Mouse (Mus musculus) midbrain, embryonic 13.5 days (tissue): Measurements from ENCODE around the gene Syap1. TPM values are rescaled to one million over a fixed set of nuclear protein-coding genes. Genes with fewer than 3 reads are reported as not detected.

Experiments
- ATAC-seq: fragments of 200-750 bp; cut with Nextera tagmentation; 2 replicates; pipeline ENCODE4 v1.8.0; 2017; ENCODE audit warnings: mild to moderate bottlenecking, moderate TSS enrichment, moderate library complexity
- H3K27ac ChIP-seq: fragments of 300-500 bp; sonication (generic); 2 replicates; pipeline ENCODE4 v1.5.1; 2015; ENCODE audit warnings: inconsistent platforms, mild to moderate bottlenecking, moderate library complexity
- H3K27me3 ChIP-seq: fragments of 300-500 bp; sonication (generic); 2 replicates; pipeline ENCODE4 v1.6.1; 2015; ENCODE audit warnings: mild to moderate bottlenecking, inconsistent platforms
- H3K36me3 ChIP-seq: fragments of 300-500 bp; sonication (generic); 2 replicates; pipeline ENCODE4 v1.6.1; 2015; ENCODE audit warnings: mild to moderate bottlenecking, inconsistent platforms
- H3K4me1 ChIP-seq: fragments of 300-500 bp; sonication (generic); replicated peaks from 2 replicates; pipeline ENCODE4 v1.6.1; 2015; ENCODE audit warnings: inconsistent platforms
- H3K4me2 ChIP-seq: fragments of 300-500 bp; sonication (generic); replicated peaks from 2 replicates; pipeline ENCODE4 v1.6.1; 2015; ENCODE audit warnings: moderate library complexity, mild to moderate bottlenecking, inconsistent platforms
- H3K4me3 ChIP-seq: fragments of 300-500 bp; sonication (generic); replicated peaks from 2 replicates; pipeline ENCODE4 v1.5.1; 2015; ENCODE audit warnings: mild to moderate bottlenecking, inconsistent platforms
- H3K9ac ChIP-seq: fragments of 300-500 bp; sonication (generic); replicated peaks from 2 replicates; pipeline ENCODE4 v1.6.1; 2015; ENCODE audit warnings: mild to moderate bottlenecking, inconsistent platforms
- H3K9me3 ChIP-seq: fragments of 300-500 bp; sonication (generic); 2 replicates; pipeline ENCODE4 v1.6.1; 2016; ENCODE audit warnings: mild to moderate bottlenecking, inconsistent platforms
- WGBS: fragments of 180-500 bp; shearing (Covaris S2); methylation state at CpG from one replicate; pipeline ENCODE4 v1.1.7; 2015; 5-methylcytosine and 5-hydroxymethylcytosine counted together
- microRNA counts: library from miRNA; unstranded; fragments of <30 nt; microRNA quantifications from one replicate; lab custom pipeline; 2016
- microRNA-seq: library from miRNA; unstranded; fragments of <30 nt; microRNA quantifications from one replicate; pipeline ENCODE4, GENCODE M21; 2016
- polyA plus RNA-seq: library from polyadenylated mRNA; unstranded; fragments of >200 nt; fragmentation: Nextera tagmentation; extraction: Ambion mirVana; gene quantifications from 2 replicates; pipeline ENCODE4 v1.2.1, GENCODE M21; 2015

Syap1 gene
- polyA plus RNA-seq, 1 experiment from 2014 or later: 29.4 TPM

GRCm38 (mm10) chrX:162829203-162829708 is 59.0 kb downstream of the Syap1 start, which contains the start of gene Txlng:
TSS of gene Txlng (minus strand) at chrX:162829454.
- Histone ChIP-seq H3K36me3 (no peaks in the 10 kb centered on the region), H3K4me2 (peak within 1 kb of the TSS; percentile 84), H3K4me1 (no peaks in the 10 kb centered on the region), H3K9ac (peak within 1 kb of the TSS; percentile 78), H3K4me3 (peak within 1 kb of the TSS; percentile 56), H3K27ac (peak within 1 kb of the TSS; percentile 32; the same call in 1 of the 2 replicates), H3K9me3 (no peaks in the 10 kb centered on the region), H3K27me3 (no peaks in the 10 kb centered on the region; the same call in 1 of the 2 replicates)
- WGBS: 22% methylated on average over 37 of the region's 37 CpGs
- peak; percentile 100 for ATAC-seq

- Histone ChIP-seq H3K27me3 (no peaks in the 10 kb centered on the region; the same call in 1 of the 2 replicates), H3K9ac (peak overlapping the region; percentile 78), H3K9me3 (no peaks in the 10 kb centered on the region), H3K27ac (peak overlapping the region; percentile 32; the same call in 1 of the 2 replicates), H3K4me3 (peak overlapping the region; percentile 56), H3K4me2 (peak overlapping the region; percentile 84), H3K36me3 (no peaks in the 10 kb centered on the region), H3K4me1 (no peaks in the 10 kb centered on the region)
- peak; percentile 73 for ATAC-seq
- 25% methylated on average over 20 of the region's 20 CpGs for WGBS
These were observed 59.5 kb downstream of the Syap1 start for GRCm38 (mm10) chrX:162828783-162829182.

GRCm38 (mm10) chrX:162828016-162828415 is 60.2 kb downstream of the Syap1 start:
- Histone ChIP-seq H3K9me3 (no peaks in the 10 kb centered on the region), H3K4me3 (peak overlapping the region; percentile 56), H3K4me2 (peak overlapping the region; percentile 84), H3K9ac (peak overlapping the region; percentile 78; the same call in 1 of the 2 replicates), H3K27ac (no peak overlapping the region), H3K36me3 (no peaks in the 10 kb centered on the region), H3K4me1 (no peaks in the 10 kb centered on the region), H3K27me3 (no peaks in the 10 kb centered on the region; the same call in 1 of the 2 replicates)
- 34% methylated on average over 6 of the region's 6 CpGs for WGBS
- ATAC-seq: no peak

MicroRNAs encoded within 50 kb of the gene (microRNA counts, 519-probe panel; counts per million panel counts)
- 110 counts per million, percentile 56 among the panel's probes with 10 or more counts for microRNA mmu-miR-3473 (lab: Ali Mortazavi, UCI)

Small RNA genes lying within 50 kb of the gene (microRNA-seq; reads per million reads assigned to microRNA genes)
- gene Mir3473a: not detected

Other genes with a start within 250 kb of the Syap1 start
- 1.5 and 2.3 TPM in 2 replicates for gene Reps2, start 244.8 kb downstream of the Syap1 start, polyA plus RNA-seq
- gene Rbbp7, start 128.0 kb downstream of the Syap1 start, polyA plus RNA-seq: 210 and 217 TPM in 2 replicates
- 15.2 and 15.9 TPM in 2 replicates for gene Txlng, start 59.0 kb downstream of the Syap1 start, polyA plus RNA-seq
- gene Ctps2, start 12.8 kb upstream of the Syap1 start, polyA plus RNA-seq: 95.1 and 100 TPM in 2 replicates
- gene S100g, start 76.2 kb upstream of the Syap1 start, polyA plus RNA-seq: 0.48 TPM in 1 of 2 replicates, not detected in the other